ENCODE assay signal across 9 mouse cellular contexts in genomic region chr9:98690839-98691516, GRCm38 (mm10).
A peak's percentile ranks its signal among the peaks of the same experiment; 100 is the strongest.
DNase-seq lines count a peak whose midpoint lies in the region; ATAC-seq and TF ChIP-seq lines count a peak whose summit lies in the region.
"Had no signal": no experiment of that assay in that cellular context is flagged by ENCODE, and none has a peak within 500 bp of the region (broad histone marks: within the 10 kb centered on the region; RNA-seq: fewer than 3 reads in every experiment).

No protein-coding gene starts in this region.

- no peak overlapping the region for H3K27ac ChIP-seq in heart, embryonic 10.5 days
- no peak overlapping the region for H3K27ac ChIP-seq in midbrain, postnatal 0 days (ENCODE audit: low read depth, low read length)
- H3K27ac ChIP-seq: heart, embryonic 13.5 days had no signal

- H3K36me3 ChIP-seq in megakaryocyte, embryonic 14.5 days (replicated peaks; ENCODE audit: low read length), result no peaks in the 10 kb centered on the region
- no peaks in the 10 kb centered on the region for H3K36me3 ChIP-seq in heart, embryonic 10.5 days
- no peaks in the 10 kb centered on the region for H3K36me3 ChIP-seq in midbrain, postnatal 0 days (ENCODE audit: insufficient read depth, low read length)
- H3K36me3 ChIP-seq: heart, embryonic 13.5 days had no signal

- no peak for TF ChIP-seq CTCF in midbrain, postnatal 0 days (IDR thresholded peaks at IDR 0.05)

- H3K4me3 ChIP-seq in megakaryocyte, embryonic 14.5 days (replicated peaks), result peak overlapping the region; percentile 87
- no peak overlapping the region for H3K4me3 ChIP-seq in heart, embryonic 10.5 days
- no peak overlapping the region for H3K4me3 ChIP-seq in midbrain, postnatal 0 days (ENCODE audit: low read depth, low read length)
- H3K4me3 ChIP-seq: heart, embryonic 13.5 days had no signal

- WGBS in heart, embryonic 10.5 days, result 83% methylated on average over 14 of the region's 14 CpGs
- WGBS in midbrain, postnatal 0 days, result 78% methylated on average over 14 of the region's 14 CpGs

- H3K27me3 ChIP-seq in megakaryocyte, embryonic 14.5 days (replicated peaks), result peaks cover 8% of the 10 kb centered on the region
- no peaks in the 10 kb centered on the region for H3K27me3 ChIP-seq in heart, embryonic 10.5 days (ENCODE audit: insufficient read depth, poor library complexity, severe bottlenecking)
- no peaks in the 10 kb centered on the region for H3K27me3 ChIP-seq in midbrain, postnatal 0 days (ENCODE audit: insufficient read depth, low read length)
- H3K27me3 ChIP-seq: heart, embryonic 13.5 days had no signal

- no peaks in the 10 kb centered on the region for H3K9me3 ChIP-seq in megakaryocyte, embryonic 14.5 days
- H3K9me3 ChIP-seq in heart, embryonic 10.5 days, result no peaks in the 10 kb centered on the region
- H3K9me3 ChIP-seq in midbrain, postnatal 0 days (ENCODE audit: low read length), result no peaks in the 10 kb centered on the region
- H3K9me3 ChIP-seq: heart, embryonic 13.5 days had no signal

- peak; percentile 42 for DNase-seq in heart, embryonic 10.5 days (ENCODE audit: low spot score)
- DNase-seq in kidney, postnatal 4 days, result peak; percentile 84 to 89
- peak; percentile 56 for DNase-seq in midbrain, postnatal 0 days (ENCODE audit: low spot score)
- no peak for DNase-seq in MN1 (ENCODE audit: low spot score)
- DNase-seq in cerebellum, adult 11-12 months, result no peak

- H3K4me1 ChIP-seq in megakaryocyte, embryonic 14.5 days, result peaks cover 12% of the 10 kb centered on the region
- H3K4me1 ChIP-seq in heart, embryonic 10.5 days, result no peaks in the 10 kb centered on the region
- no peaks in the 10 kb centered on the region for H3K4me1 ChIP-seq in midbrain, postnatal 0 days (ENCODE audit: insufficient read depth, low read length)
- H3K4me1 ChIP-seq: heart, embryonic 13.5 days had no signal

- no peak overlapping the region for H3K9ac ChIP-seq in midbrain, postnatal 0 days (replicated peaks; ENCODE audit: low read length, poor library complexity, severe bottlenecking)
- H3K9ac ChIP-seq: heart, embryonic 13.5 days had no signal

- no peak for ATAC-seq in megakaryocyte, adult 5-6 weeks (ENCODE audit: poor library complexity, severe bottlenecking)
- 0 out of 2 replicates have a peak, but pooled peaks have one; percentile 29 for ATAC-seq in common myeloid progenitor, adult 5-6 weeks (replicated peaks; ENCODE audit: low read depth, poor library complexity, severe bottlenecking)
- ATAC-seq in midbrain, postnatal 0 days (ENCODE audit: low FRiP score), result no peak

- no peak overlapping the region for H3K4me2 ChIP-seq in midbrain, postnatal 0 days (ENCODE audit: low read depth, low read length, poor library complexity, severe bottlenecking)
- H3K4me2 ChIP-seq: heart, embryonic 13.5 days had no signal

Comparison
In these comparisons a context has a peak if more than half of its experiments do, and no peak if none do; other contexts are left out.
1. DNase-seq: peak in heart, embryonic 10.5 days (single experiment), kidney, postnatal 4 days (2 of 2) and midbrain, postnatal 0 days (single experiment); none in MN1 (single experiment) and cerebellum, adult 11-12 months (single experiment).